Mouse (Mus musculus) right cerebral cortex, postnatal 25 days (tissue): ENCODE results near the gene Aim2.

ENCODE experiments used
- DNase-seq: peaks from one replicate; pipeline ENCODE4 v3.0.0; 2022

Gene Aim2

DNA sequence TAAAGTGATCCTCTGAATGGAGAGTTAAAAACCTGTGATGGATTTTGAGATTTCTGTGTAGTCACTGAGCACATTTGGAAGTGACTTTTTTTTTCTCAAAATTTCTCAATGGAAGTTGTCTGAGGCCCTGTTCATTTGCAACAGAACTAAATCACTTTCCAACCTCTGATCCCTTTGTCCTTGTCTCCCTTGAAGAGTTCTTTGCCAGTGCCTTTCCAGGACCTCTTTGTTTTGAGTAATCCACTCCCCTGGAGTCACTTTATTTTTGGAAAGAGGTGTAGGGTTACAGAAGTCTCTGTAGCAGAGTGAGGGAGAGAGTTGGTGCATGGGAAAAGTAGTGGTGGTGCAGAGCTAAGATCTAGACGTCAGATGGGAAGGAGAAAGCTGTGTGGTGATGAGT is 2.2 kb upstream of the Aim2 start:
- no peak for DNase-seq

DNA sequence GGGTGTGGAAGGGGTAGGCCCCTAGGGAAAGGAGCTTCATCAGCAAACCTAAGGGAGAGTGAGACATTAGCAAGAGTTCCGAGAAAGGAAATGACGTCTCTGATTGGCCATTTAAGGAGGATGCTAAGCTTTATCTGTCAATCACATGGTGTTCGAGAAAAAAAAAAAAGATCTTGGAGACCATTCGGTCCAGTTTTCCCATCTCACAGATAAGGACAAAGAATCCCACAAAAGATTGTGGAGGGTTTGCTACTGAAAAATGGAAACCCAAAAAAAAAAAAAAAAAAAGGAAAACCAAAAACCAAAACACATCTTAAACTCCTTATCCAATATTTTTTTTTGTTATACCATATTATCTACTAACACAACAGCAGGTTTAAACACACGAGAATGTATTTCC is 1.5 kb upstream of the Aim2 start:
- no peak for DNase-seq

DNA sequence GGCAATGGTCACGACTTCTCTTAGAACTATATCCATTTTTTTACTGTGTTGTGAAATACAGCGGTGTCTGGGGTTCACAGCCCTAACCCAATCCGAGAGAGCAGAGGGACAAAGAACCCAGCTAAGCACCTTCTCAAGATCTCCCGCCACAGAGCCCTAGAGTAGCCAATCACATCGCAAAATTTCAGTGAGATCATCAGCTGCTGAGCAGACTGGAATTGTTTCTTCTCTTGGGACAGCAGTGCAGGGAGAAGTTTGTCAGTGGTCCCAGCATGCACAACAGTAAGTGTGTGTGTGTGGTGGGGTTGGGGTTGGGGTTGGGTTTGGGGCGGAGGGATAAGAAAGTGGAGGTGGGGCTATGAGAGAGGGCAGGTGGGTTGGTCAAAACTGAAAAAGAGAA is 733 bp upstream of the Aim2 start:
- DNase-seq, result no peak

DNA sequence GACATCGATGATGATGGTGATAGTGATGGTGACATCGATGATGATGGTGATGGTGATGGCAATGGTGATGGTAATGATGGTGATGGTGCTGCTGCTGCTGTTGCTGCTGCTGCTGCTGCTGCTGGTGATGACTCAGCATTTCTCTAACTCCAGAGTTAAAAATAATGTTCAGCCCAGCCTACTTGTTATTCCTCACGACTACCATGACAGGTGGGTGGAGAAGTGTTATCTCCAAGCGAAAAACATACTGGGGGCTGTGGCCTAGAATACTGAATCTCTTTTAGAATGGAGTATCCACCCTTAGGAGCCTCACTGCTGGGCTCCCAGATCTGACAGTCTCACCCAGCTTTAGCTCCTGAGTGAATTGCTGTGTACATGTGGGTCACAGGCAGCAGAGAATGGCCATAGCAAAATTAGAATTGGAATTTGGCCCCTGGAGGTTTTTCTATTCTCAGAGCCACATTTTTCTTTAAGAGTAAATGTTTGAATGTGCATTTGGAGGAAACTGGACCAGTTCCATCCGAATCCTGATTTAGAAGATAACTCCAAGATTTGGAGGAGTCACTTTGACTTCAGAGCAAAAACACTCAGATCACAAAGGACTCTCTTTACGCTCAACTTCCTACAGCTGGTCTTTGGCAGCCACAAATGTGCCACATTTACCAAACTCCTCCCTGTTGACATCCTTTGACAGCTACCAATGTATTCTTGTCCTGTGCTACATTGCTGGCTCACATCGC is 4.6 kb downstream of the Aim2 start:
- DNase-seq, result no peak

DNA sequence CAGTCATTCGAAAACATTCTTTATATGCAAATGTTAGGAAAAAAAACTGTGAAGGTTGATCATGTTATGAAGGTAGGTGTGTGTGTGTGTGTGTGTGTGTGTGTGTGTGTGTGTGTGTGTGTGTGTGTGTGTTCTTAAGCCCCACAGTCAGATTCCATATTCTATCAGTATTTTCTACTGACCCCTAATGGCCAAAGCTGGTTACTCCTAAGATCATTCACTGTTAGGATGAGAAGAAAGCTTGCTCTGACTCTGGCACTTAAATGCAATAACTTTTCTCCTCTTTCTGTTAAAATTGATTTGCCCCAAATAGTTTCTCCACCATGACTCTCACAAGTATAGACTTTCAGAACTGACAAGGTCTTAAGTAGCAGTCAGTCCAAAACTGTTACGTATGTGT is 6.0 kb downstream of the Aim2 start:
- no peak for DNase-seq

DNA sequence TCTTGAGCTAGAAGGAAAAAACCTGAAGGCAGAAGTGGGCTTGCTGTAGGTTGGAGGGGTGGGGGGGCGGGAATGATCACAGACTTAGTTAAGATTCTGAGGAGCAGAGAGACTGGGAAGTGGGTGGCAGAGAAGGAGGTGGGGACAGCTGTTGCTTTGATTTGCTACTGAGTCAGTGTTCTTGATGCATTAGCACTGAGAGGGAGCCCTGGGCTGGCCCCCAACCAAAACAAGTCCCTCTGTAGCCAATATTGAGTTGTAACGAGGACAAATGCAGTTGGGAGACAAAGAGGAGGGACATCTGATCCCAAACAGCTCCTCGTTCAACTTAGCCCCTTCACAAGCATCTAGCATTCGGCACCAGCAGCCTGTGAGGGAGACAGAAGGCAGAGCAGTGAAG is 7.1 kb downstream of the Aim2 start:
- DNase-seq, result peak; percentile 73

DNA sequence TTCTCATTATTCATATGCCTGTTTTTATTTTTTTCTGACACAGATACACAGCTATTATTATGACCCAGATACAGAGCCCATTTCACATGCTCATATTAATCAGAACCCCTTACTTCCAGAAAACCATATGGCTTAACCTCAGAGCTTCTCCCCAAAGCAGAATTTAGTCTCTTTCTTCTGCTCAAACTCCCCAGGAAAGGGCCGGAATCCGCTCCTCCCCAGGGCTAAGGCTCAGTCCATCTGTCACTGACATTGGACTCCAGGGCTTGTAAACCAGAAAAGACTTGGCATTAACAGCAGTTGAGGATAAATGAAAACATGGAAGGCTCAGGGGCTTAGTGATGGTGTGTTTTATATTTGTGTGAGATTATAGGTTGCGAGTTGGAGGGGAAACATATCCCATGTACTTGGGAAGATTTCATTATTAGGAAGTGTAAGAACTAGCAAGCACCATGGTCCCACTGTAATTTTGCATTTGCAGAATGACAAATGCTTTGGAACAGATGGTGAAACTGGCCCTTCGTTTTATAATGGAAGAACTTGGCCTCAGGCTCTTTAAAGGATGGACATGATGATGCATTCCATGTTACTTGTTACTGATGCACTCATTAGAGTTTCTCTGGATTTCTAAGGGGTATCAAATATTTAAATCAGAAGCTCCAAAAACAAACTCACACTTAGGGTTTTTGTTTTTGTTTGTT is 9.1 kb downstream of the Aim2 start:
- DNase-seq, result no peak

DNA sequence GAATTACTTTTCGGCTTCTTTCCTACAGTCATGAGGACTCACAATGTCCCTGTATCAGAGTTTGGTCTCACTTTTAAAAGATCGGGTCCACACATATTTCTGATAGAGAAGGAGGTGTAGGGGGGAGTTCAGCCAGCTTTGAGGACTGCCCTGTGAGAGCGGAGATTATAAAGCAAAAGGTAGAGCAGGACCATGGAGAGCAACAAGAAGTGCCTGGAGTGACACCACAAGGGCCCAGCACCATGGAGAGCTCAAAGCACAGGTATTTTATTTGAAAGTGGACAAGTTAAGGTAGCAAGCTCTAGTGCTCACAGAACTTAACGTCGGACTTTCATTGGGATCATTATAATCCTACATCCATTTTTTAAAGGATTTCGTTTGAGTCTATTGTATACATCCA is 11.0 kb downstream of the Aim2 start:
- no peak for DNase-seq

DNA sequence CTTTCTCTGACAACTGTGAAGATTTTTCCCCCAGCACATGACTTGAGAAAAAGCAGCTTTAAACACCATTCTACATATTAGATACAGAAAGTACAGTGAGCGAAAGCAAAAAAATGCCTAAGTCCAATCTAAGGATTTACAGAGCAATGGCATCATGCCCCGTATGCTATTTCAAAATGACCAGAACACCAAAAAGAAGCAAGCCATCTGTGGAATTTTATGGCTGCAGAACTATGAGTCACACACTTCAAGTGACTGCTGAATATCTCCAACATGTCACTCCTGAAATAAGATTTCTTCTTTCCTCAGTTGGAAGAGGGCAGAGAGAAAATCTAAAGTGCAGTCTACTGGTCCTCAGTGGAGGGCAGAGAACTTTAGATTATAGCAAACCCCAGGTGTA is 12.8 kb downstream of the Aim2 start:
- DNase-seq, result no peak

DNA sequence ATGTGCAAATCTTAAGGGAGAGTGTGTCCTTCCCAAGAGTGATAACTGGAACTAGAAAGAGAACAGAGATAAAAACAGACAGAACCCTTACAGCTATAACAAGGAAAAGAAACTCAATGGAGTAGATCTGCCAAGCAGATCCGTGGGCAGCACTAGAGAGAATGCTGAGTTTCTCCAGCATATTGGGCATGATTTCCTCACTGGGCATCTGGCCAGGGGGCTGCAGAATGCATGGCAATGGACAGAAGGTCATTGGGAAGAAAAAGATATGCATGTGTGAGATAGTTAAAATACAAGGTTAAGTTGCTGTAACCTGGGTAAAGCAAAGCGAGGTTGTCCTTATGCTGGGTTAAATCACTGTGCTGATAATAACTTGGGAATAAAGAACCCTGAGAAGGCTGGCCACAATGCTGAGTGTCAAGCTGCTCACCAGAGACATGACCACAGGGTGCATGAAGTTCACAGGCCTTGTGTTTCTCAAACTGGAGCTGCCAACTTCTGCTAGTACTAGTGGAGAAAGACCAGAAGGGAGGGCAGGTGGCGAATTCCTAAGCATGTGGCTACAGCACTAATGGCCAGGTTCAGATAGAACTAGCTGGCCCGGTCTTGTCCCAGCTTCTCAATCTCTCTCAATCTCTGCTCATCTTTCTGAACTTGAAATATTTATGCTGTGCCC is 13.6 kb downstream of the Aim2 start:
- no peak for DNase-seq

DNA sequence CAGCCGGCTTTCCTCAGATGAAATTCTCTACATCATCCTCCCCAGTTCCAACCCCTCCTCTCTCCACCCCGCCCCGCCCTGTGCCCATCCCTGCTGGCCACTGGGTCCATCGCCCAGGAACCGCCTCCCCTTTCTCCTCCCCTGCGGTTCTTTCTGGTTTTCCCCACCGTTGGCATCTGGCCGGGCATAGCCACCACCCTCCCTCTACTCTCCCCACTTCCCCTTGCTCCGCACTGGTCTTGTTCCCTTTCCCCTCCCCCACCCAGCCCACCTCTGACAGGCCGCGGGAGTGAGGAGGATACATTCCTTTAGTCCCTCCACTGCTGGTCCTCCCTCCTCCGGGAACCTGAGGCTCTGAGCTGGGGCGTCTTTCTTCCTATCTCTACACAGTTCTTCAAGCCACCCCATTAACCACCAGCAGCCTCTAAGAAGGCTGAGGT is 15.3 kb downstream of the Aim2 start:
- DNase-seq, result peak; percentile 36

DNA sequence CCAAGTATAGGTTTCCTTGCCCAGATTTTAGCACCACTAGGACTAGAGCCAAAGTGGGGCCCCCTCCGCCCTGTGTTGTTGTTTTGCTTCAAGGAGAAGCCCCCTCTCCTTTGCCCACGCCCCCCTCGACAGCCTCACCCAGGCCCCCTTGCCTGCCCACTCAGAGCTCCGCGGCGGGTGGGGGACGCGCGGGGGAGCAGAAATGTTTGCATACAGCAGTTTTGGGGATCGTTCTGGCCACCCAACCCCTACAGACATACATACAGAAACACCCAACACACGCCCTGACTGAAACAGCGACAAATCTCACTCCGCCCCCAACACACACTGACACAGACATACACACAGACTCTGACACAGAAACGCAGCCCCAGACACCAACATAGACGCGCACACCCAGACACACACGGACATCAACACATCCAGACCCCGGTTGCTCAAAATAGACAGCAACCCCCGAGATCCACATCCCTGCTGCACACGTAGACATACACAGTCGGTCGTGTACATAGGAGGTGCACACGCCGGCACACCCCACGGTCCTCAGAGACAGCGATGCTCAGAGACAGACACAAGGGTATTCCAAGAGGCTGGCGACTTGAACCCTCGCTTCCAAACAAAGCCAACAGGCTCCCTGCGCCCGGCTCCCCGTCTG is 16.1 kb downstream of the Aim2 start:
- peak; percentile 68 for DNase-seq

DNA sequence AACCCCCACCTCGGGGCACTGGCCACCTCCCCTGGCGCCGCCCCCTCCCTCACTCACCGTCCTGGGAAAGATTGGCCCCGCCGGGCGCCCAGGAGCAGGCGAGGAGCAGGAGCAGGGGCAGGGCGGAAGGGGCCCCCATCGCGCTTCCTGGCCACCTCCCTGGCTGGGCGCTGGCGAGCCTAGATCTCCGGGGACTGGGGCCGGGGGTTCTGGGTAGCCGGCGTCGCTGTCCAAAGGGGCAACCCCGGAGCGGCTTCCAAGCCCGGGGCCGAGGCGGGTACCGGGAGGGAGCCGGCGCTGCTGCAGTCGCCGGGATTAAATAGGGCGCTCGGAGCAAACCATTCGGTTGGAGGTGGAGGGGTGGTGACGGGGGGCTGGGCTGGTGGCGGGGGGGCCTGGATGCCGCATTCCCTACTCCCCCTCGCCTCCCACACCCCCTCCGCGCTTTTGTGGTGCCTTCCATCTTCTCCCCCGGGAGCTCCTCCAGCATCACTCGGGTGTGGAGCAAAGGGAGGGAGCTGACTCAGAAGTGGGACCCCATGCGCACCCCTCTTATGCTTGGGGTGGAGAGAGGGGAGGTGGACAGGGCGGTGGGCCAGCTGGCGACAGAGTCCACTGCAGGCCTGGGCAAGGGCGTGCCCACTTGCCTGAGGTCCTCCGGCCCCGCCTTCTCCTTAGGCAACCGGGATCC is 16.8 kb downstream of the Aim2 start, which contains the start of gene Cadm3:
Gene Cadm3, minus strand, starts transcription at position 340 of the 691 bp plus-strand sequence.
- DNase-seq, result peak; percentile 81

DNA sequence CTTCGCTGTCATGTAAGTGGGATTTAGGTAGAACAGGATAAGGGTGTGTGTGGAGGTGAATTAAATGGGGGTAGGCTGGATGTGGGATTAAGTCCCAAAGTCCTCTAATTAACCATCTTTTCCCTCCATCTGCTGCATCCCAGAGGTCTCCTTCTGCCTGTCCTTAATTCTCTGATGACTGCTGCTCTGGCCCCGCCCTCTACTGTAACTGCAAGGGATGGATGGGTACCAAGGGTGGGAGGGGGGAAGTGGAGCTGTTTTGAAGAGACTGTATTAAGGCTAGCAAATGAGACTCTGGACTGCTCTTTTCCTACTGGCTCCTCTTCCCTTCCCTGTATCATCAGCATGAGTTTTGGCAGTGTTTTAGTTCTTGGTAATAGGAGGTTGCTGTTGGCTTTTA is 18.9 kb downstream of the Aim2 start:
- no peak for DNase-seq

DNA sequence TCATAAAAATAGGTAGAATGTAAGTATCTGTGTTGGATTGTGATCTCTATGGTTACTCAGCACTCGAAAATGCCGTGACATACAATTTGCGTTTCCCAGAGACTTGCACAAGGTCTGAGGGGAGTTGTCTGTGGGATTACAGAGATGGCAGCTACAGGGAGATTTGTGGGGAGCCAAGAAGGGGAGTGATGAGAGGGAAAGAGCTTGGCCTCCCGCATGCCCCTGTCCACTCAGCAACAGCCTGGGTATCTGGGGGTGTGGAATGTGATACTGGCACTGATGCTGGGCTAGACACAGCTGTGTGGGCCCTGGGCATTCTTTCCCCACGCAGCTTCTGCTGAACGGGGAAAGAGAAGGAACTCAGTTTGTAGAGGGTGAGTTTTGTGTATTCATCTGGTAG is 19.8 kb downstream of the Aim2 start:
- DNase-seq, result no peak

DNA sequence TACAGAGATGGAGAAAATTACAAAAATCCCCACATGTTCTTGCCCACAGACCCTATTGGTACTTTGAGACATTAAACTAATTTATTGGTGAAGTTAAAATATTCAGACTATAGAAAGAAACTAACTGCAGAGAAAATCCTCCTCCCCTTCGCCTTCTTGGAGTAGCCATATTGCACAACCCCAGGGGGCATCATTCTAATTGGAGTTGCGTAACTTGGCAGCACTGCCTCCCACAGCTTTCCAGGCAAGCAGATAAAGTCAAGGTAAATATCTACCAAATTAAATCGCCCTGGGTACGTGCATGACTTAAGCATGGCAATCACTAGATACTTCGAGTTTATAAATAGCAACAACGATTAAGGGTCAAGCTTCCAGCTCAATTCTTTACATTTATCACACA is 20.9 kb downstream of the Aim2 start:
- no peak for DNase-seq

DNA sequence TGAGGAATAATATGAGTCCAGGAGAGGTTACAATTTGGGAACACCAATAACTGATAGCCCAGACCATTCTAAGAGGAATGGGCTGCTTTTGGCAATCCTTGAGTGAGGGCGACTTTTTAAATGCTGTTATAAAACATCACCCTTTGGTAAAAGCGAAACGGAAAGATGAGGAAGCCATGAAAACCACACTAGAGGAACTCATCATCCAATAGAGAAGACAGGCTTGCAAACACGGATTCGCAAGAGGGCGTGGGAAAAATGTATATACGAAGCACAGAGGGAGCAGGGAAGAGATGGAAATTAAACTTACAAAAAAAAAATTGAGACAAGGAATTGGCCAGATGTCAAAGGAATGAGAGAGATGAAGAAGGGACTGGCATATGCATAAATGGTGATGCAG is 23.3 kb downstream of the Aim2 start:
- DNase-seq, result no peak

DNA sequence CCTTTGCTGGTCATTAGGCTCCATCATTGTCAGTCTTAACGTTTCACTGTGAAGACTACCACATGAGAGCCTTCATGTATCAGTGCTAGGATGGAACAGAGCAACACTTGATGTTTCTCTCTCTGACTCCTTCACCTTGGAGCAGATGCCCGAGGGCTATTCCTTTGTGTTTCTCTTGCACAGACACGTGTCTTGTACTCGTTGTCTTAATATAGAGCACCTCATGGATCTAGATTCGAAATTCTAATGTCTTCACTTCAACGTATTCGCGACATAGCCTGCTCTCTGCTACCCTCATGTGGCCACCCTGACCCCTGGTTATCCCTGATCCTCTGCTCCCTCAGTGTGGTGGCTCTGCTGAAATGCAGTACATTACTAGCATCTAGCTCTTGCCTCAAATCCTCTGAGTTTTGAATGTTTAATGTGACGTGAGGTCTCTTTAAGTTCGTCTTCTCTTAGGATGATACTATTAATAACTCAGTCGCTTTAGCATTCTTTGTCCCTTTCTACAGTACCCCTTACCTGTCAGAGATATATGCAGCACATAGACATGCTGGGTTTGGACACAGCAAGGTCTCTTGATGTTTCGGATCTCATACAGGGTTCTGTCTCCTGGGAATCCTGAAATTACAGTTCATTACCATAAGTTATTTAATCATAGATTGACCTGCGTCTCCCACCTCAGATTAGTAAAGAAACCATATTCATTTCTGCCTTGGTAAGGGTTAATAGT is 26.9 kb downstream of the Aim2 start:
- DNase-seq, result peak; percentile 70

DNA sequence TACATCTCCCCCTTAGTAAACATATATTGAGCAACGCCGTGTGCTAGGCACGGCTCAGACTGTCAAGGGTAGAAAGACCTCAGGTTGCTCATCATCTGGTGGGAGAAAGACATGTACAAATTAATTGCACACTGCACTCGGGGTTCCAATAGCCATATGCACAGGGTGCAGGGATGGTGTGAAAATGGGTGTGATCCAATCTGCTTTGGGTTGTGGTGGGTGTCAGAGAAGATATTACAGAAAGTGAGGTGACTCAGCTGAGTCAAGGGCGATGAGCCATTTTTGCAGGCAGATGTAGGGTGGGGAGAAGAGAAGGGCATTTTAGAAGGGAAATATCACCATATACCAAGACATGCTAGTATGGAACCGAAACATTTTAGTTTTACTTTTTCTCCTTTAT is 30.8 kb downstream of the Aim2 start:
- DNase-seq, result no peak

DNA sequence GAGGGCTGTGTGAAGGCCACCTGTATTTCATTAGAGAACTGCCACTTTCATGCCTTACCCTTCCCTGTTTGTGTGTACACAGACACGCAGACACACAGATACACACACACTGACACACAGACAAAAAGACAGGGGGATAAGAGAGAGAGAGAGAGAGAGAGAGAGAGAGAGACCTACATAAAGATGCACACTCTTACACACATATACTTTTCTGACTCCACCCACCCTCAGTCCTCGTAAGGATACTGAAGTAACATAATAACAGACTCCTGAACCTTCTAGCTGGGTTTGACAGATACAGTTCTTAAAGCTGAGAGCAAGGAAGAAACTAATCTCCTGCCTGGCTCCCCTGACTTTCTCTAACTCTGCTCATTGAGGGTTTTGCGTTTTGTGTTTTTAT is 38.8 kb downstream of the Aim2 start:
- no peak for DNase-seq

DNA sequence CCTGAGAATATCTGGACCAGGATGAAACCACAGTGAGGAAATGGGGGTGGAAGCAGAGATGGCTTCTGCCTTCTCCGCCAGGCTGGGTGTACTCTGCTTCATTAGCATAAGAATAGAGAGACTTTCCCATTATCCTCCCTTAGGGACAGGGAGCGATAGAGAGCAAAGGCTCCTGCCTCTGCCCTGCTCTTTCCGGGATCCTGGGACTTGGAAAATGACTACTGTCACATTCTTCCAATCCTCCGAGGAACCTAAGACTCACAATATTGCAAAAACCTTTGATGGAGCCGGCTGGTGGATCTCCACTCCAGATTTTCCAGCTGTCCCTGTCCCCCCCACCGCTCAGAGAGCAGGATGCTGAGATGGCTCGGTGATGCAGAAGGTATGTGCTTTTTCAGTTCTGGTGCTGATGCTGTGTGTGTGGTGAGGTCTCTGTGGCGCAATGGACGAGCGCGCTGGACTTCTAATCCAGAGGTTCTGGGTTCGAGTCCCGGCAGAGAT is 39.3 kb downstream of the Aim2 start:
- peak; percentile 93 for DNase-seq

DNA sequence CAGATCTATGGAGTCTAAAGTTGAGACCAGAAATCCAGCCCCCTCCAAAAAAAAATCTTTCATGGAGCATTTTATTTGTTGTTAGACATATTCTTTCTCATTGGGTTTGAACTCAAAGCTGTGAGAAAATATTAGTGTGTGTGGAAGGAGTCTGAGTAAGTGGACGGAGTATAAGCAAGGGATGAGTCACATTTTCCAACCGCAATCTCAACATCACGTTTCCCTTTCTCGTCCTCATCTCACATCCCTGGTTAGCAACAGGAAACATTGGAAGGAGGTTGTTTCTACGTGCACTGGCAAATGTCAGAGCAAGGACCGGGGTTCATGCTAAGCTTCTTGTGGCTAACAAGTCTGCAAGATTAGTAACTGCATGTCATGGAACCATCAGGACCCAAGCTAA is 41.1 kb downstream of the Aim2 start:
- DNase-seq, result no peak
